ENCODE assay signal across 13 mouse cellular contexts in genomic region chr9:75479106-75479725, GRCm38 (mm10). TPM values are rescaled to one million over a fixed set of nuclear protein-coding genes. Genes with fewer than 3 reads are reported as not detected.
DNase-seq lines count a peak whose midpoint lies in the region; ATAC-seq lines count a peak whose summit lies in the region.
"Had no signal": no experiment of that assay in that cellular context is flagged by ENCODE, and none has a peak within 500 bp of the region (broad histone marks: within the 10 kb centered on the region; RNA-seq: fewer than 3 reads in every experiment).

No protein-coding gene starts in this region.

- ATAC-seq in neural tube, embryonic 11.5 days (ENCODE audit: insufficient read depth, low FRiP score, low TSS enrichment) = peak; percentile 45; the same call in 1 of the 2 replicates
- no peak for ATAC-seq in neural tube, embryonic 15.5 days (ENCODE audit: low FRiP score)
- ATAC-seq in forebrain, embryonic 12.5 days (ENCODE audit: low FRiP score) = no peak
- ATAC-seq in CD4-positive, CD25-positive, alpha-beta regulatory T cell, adult 4 months = no peak

- no peak overlapping the region for H3K9ac ChIP-seq in neural tube, embryonic 11.5 days (ENCODE audit: low read length)
- no peak overlapping the region for H3K9ac ChIP-seq in neural tube, embryonic 15.5 days (replicated peaks)
- H3K9ac ChIP-seq in forebrain, embryonic 12.5 days = no peak overlapping the region
- H3K9ac ChIP-seq: embryonic facial prominence, embryonic 12.5 days had no signal

- H3K4me3 ChIP-seq in neural tube, embryonic 11.5 days (ENCODE audit: low read depth, low read length) = no peak overlapping the region
- H3K4me3 ChIP-seq in neural tube, embryonic 15.5 days (replicated peaks) = no peak overlapping the region
- H3K4me3 ChIP-seq in forebrain, embryonic 12.5 days (replicated peaks) = no peak overlapping the region
- H3K4me3 ChIP-seq: embryonic facial prominence, embryonic 12.5 days had no signal

- no peaks in the 10 kb centered on the region for H3K36me3 ChIP-seq in neural tube, embryonic 11.5 days (ENCODE audit: control insufficient read depth, insufficient read depth, low read length)
- peaks cover 16% of the 10 kb centered on the region; the same call in 1 of the 2 replicates for H3K36me3 ChIP-seq in neural tube, embryonic 15.5 days
- H3K36me3 ChIP-seq in forebrain, embryonic 12.5 days (replicated peaks) = peaks cover 2% of the 10 kb centered on the region; the same call in 1 of the 2 replicates
- H3K36me3 ChIP-seq: G1E had no signal

- H3K9me3 ChIP-seq in neural tube, embryonic 11.5 days (ENCODE audit: control insufficient read depth, low read length) = no peaks in the 10 kb centered on the region
- no peaks in the 10 kb centered on the region for H3K9me3 ChIP-seq in neural tube, embryonic 15.5 days (replicated peaks)
- H3K9me3 ChIP-seq in forebrain, embryonic 12.5 days = no peaks in the 10 kb centered on the region
- H3K9me3 ChIP-seq: embryonic facial prominence, embryonic 12.5 days; G1E had no signal

- no peak overlapping the region for H3K4me2 ChIP-seq in neural tube, embryonic 11.5 days (ENCODE audit: low read depth)
- H3K4me2 ChIP-seq in neural tube, embryonic 15.5 days = no peak overlapping the region
- no peak overlapping the region for H3K4me2 ChIP-seq in forebrain, embryonic 12.5 days
- H3K4me2 ChIP-seq: embryonic facial prominence, embryonic 12.5 days had no signal

- no peaks in the 10 kb centered on the region for H3K4me1 ChIP-seq in neural tube, embryonic 11.5 days (ENCODE audit: control insufficient read depth, insufficient read depth, low read length)
- no peaks in the 10 kb centered on the region for H3K4me1 ChIP-seq in neural tube, embryonic 15.5 days
- no peaks in the 10 kb centered on the region; the same call in 1 of the 2 replicates for H3K4me1 ChIP-seq in forebrain, embryonic 12.5 days

- H3K27me3 ChIP-seq in neural tube, embryonic 11.5 days (ENCODE audit: control insufficient read depth, insufficient read depth, low read length) = no peaks in the 10 kb centered on the region
- H3K27me3 ChIP-seq in neural tube, embryonic 15.5 days (replicated peaks) = no peaks in the 10 kb centered on the region
- H3K27me3 ChIP-seq in forebrain, embryonic 12.5 days = no peaks in the 10 kb centered on the region
- H3K27me3 ChIP-seq: embryonic facial prominence, embryonic 12.5 days had no signal

- no peak for DNase-seq in neural tube, embryonic 11.5 days (ENCODE audit: low spot score)
- DNase-seq in cerebellum, adult 8-10 months = peak; percentile 70
- DNase-seq in retina, embryonic 14.5 days (ENCODE audit: low spot score) = peak; percentile 47
- DNase-seq in gastrocnemius, adult 8-10 months (ENCODE audit: low spot score in 2 of 2) = no peak
- DNase-seq: heart, postnatal 4 days; kidney, postnatal 14 days; lung, postnatal 36 days; thymus, postnatal 36 days had no signal

- no peak overlapping the region for H3K27ac ChIP-seq in neural tube, embryonic 11.5 days (ENCODE audit: low read depth, low read length)
- H3K27ac ChIP-seq in neural tube, embryonic 15.5 days (replicated peaks) = no peak overlapping the region
- peak overlapping the region; percentile 46; the same call in 1 of the 2 replicates for H3K27ac ChIP-seq in forebrain, embryonic 12.5 days
- H3K27ac ChIP-seq: embryonic facial prominence, embryonic 12.5 days had no signal

- 71% methylated on average over 8 of the region's 8 CpGs for WGBS in neural tube, embryonic 11.5 days
- WGBS in neural tube, embryonic 15.5 days = 69% methylated on average over 8 of the region's 8 CpGs
- WGBS in forebrain, embryonic 12.5 days = 63% methylated on average over 8 of the region's 8 CpGs

RNA-seq across cellular contexts. Expression of gene Leo1, which starts 37.9 kb away (rescaled TPM):
- polyA plus RNA-seq in neural tube, embryonic 11.5 days (2014; fragmentation: Nextera tagmentation; extraction: Ambion mirVana) = 47.0 and 50.9 TPM in 2 replicates
- 39.9 and 43.4 TPM in 2 replicates for polyA plus RNA-seq in neural tube, embryonic 15.5 days (2015; fragmentation: Nextera tagmentation; extraction: Ambion mirVana)
- 55.1 and 57.1 TPM in 2 replicates for polyA plus RNA-seq in forebrain, embryonic 12.5 days (2016; fragmentation: Nextera tagmentation; extraction: Ambion mirVana)
- polyA plus RNA-seq in CD4-positive, CD25-positive, alpha-beta regulatory T cell, adult 4 months (2017; shearing (Covaris generic)) = 10 to 100 TPM; 31.7 to 40.8 TPM
- 10 to 100 TPM; 14.8 to 23.2 (median 22.2) TPM for total RNA-seq in gastrocnemius, adult 8-10 months (2022)

Comparison
In these comparisons a context has a peak if more than half of its experiments do, and no peak if none do; other contexts are left out.
1. DNase-seq: peak in cerebellum, adult 8-10 months (single experiment) and retina, embryonic 14.5 days (single experiment); none in neural tube, embryonic 11.5 days (single experiment) and gastrocnemius, adult 8-10 months (0 of 2).